Mouse (Mus musculus) hindbrain, postnatal 0 days (tissue): ENCODE results near the gene Dhx9. TPM values are rescaled to one million over a fixed set of nuclear protein-coding genes. Genes with fewer than 3 reads are reported as not detected.
"Not testable (repeated sequence)": the region's sequence is repeated elsewhere in the genome, so short reads cannot be mapped to it uniquely, and the experiment has no call there.

Source experiments
- ATAC-seq: fragments of 200-750 bp; cut with Nextera tagmentation; 2 replicates; pipeline ENCODE4 v1.8.0; 2017; ENCODE audit warnings: mild to moderate bottlenecking, moderate TSS enrichment, moderate library complexity
- DNase-seq: peaks from one replicate; pipeline ENCODE4 v3.0.0-alpha.2; 2015; ENCODE audit warnings: low spot score
- H3K27ac ChIP-seq: fragments of 300-500 bp; sonication (generic); 2 replicates; pipeline ENCODE4 v1.5.1; 2014; ENCODE audit warnings: mild to moderate bottlenecking
- H3K27me3 ChIP-seq: fragments of 300-500 bp; sonication (generic); 2 replicates; pipeline ENCODE4 v1.6.1; 2014; ENCODE audit warnings: low read length, mixed read lengths; ENCODE audit not compliant: insufficient read depth
- H3K36me3 ChIP-seq: fragments of 300-500 bp; sonication (generic); 2 replicates; pipeline ENCODE4 v1.6.1; 2014; ENCODE audit warnings: low read length, mixed read lengths; ENCODE audit not compliant: insufficient read depth
- H3K4me1 ChIP-seq: fragments of 300-500 bp; sonication (generic); 2 replicates; pipeline ENCODE4 v1.6.1; 2014; ENCODE audit warnings: antibody characterized with exemption, low read length, mixed read lengths; ENCODE audit not compliant: insufficient read depth
- H3K4me2 ChIP-seq: fragments of 300-500 bp; sonication (generic); 2 replicates; pipeline ENCODE4 v1.6.1; 2014; ENCODE audit warnings: low read depth, mild to moderate bottlenecking, low read length, moderate library complexity, mixed read lengths
- H3K4me3 ChIP-seq: fragments of 300-500 bp; sonication (generic); 2 replicates; pipeline ENCODE4 v1.5.1; 2014; ENCODE audit warnings: low read length
- H3K9ac ChIP-seq: fragments of 300-500 bp; sonication (generic); replicated peaks from 2 replicates; pipeline ENCODE4 v1.6.1; 2014; ENCODE audit warnings: mild to moderate bottlenecking, low read length, moderate library complexity, mixed read lengths
- H3K9me3 ChIP-seq: fragments of 300-500 bp; sonication (generic); 2 replicates; pipeline ENCODE4 v1.6.1; 2016; ENCODE audit warnings: low read length, mixed read lengths
- CTCF ChIP-seq: IDR thresholded peaks from 2 replicates; pipeline ENCODE4 v1.5.1; 2016; ENCODE audit warnings: antibody characterized with exemption, control low read depth, low read depth
- WGBS: fragments of 180-500 bp; shearing (Covaris S2); extraction: QIAGEN DNeasy Blood & Tissue Kit; methylation state at CpG from one replicate; pipeline ENCODE4 v1.1.7; 2014; 5-methylcytosine and 5-hydroxymethylcytosine counted together
- polyA plus RNA-seq: library from polyadenylated mRNA; unstranded; fragments of >200 nt; fragmentation: Nextera tagmentation; extraction: Ambion mirVana; gene quantifications from 2 replicates; pipeline ENCODE4 v1.2.1, GENCODE M21; 2015
- total RNA-seq: library from RNA; depleted of rRNA; stranded (reverse); fragments of >200 nt; gene quantifications from 2 replicates; pipeline ENCODE4 v1.2.3, GENCODE M21; 2014

Gene Dhx9
- total and polyA plus RNA-seq, 2 experiments from 2014 or later = 36.8 to 57.3 TPM

- Histone ChIP-seq H3K4me3 (peak overlapping the region; percentile 88), H3K4me1 (peaks cover 18% of the 10 kb centered on the region; the same call in 1 of the 2 replicates), H3K9me3 (no peaks in the 10 kb centered on the region), H3K9ac (peak overlapping the region; percentile 95), H3K4me2 (peak overlapping the region; percentile 84), H3K27me3 (no peaks in the 10 kb centered on the region), H3K27ac (peak overlapping the region; percentile 83), H3K36me3 (no peaks in the 10 kb centered on the region)
- ATAC-seq = peak; percentile 86
- 2% methylated on average over 64 of the region's 64 CpGs for WGBS
- DNase-seq = peak; percentile 66
- TF ChIP-seq CTCF = no peak
These were observed 527 bp downstream of the Dhx9 start for GRCm38 (mm10) chr1:153486767-153487499.

GRCm38 (mm10) chr1:153486120-153486519 lies 1.3 kb downstream of the Dhx9 start:
- not testable (repeated sequence) for DNase-seq, H3K27me3 ChIP-seq, H3K9me3 ChIP-seq, H3K27ac ChIP-seq, ATAC-seq, H3K36me3 ChIP-seq
- WGBS = 17% methylated on average over 6 of the region's 6 CpGs
- peak overlapping the region; percentile 84 for H3K4me2 ChIP-seq
- H3K4me3 ChIP-seq = peak overlapping the region; percentile 88
- H3K4me1 ChIP-seq = peaks cover 18% of the 10 kb centered on the region; the same call in 1 of the 2 replicates
- peak overlapping the region; percentile 95 for H3K9ac ChIP-seq

GRCm38 (mm10) chr1:153485201-153485796 lies 2.2 kb downstream of the Dhx9 start:
- Histone ChIP-seq H3K9me3 (no peaks in the 10 kb centered on the region), H3K4me2 (peak overlapping the region; percentile 84), H3K36me3 (peaks cover 7% of the 10 kb centered on the region; the same call in 1 of the 2 replicates), H3K27ac (no peak overlapping the region), H3K9ac (no peak overlapping the region), H3K4me3 (peak overlapping the region; percentile 88), H3K27me3 (no peaks in the 10 kb centered on the region), H3K4me1 (peaks cover 18% of the 10 kb centered on the region; the same call in 1 of the 2 replicates)
- DNase-seq (no peak), ATAC-seq (no peak)
- 45% methylated on average over 2 of the region's 2 CpGs for WGBS
- TF ChIP-seq CTCF = no peak

- H3K9me3 ChIP-seq = no peaks in the 10 kb centered on the region
- peaks cover 17% of the 10 kb centered on the region; the same call in 1 of the 2 replicates for H3K4me1 ChIP-seq
- no peak overlapping the region for H3K27ac ChIP-seq
- TF ChIP-seq CTCF = no peak
- no peak overlapping the region for H3K9ac ChIP-seq
- WGBS = 77% methylated on average over 1 of the region's 1 CpGs
- H3K4me3 ChIP-seq = no peak overlapping the region
- DNase-seq (no peak), ATAC-seq (no peak)
- H3K36me3 ChIP-seq = peaks cover 34% of the 10 kb centered on the region
- H3K27me3 ChIP-seq = no peaks in the 10 kb centered on the region
- H3K4me2 ChIP-seq = no peak overlapping the region
These were observed 6.4 kb downstream of the Dhx9 start for GRCm38 (mm10) chr1:153481025-153481412.

- peaks cover 34% of the 10 kb centered on the region for H3K36me3 ChIP-seq
- H3K4me3 ChIP-seq = no peak overlapping the region
- DNase-seq (peak; percentile 82), ATAC-seq (peak; percentile 51; the same call in 1 of the 2 replicates)
- H3K9me3 ChIP-seq = no peaks in the 10 kb centered on the region
- WGBS = 38% methylated on average over 1 of the region's 1 CpGs
- no peak overlapping the region for H3K9ac ChIP-seq
- peak; percentile 84 for TF ChIP-seq CTCF
- no peaks in the 10 kb centered on the region for H3K27me3 ChIP-seq
- no peak overlapping the region for H3K27ac ChIP-seq
- no peak overlapping the region for H3K4me2 ChIP-seq
- H3K4me1 ChIP-seq = peaks cover 11% of the 10 kb centered on the region; the same call in 1 of the 2 replicates
These were observed 7.0 kb downstream of the Dhx9 start for GRCm38 (mm10) chr1:153480386-153481024.

- H3K4me2 ChIP-seq = no peak overlapping the region
- H3K4me1 ChIP-seq = no peaks in the 10 kb centered on the region
- no peak for ATAC-seq
- TF ChIP-seq CTCF = no peak
- H3K27ac ChIP-seq = no peak overlapping the region
- no peak overlapping the region for H3K4me3 ChIP-seq
- H3K9ac ChIP-seq = no peak overlapping the region
- H3K36me3 ChIP-seq = peaks cover 39% of the 10 kb centered on the region
- H3K27me3 ChIP-seq = no peaks in the 10 kb centered on the region
- no peak for DNase-seq
- H3K9me3 ChIP-seq = no peaks in the 10 kb centered on the region
- 92% methylated on average over 1 of the region's 1 CpGs for WGBS
These were observed 8.2 kb downstream of the Dhx9 start for GRCm38 (mm10) chr1:153479296-153479695.
